Mouse (Mus musculus) bone marrow macrophage, adult 2 months (primary cell): ENCODE results near the gene Ctnna2.

Experiments
- CTCF ChIP-seq: IDR thresholded peaks from 2 replicates; pipeline ENCODE4 v1.5.1; 2012; ENCODE audit warnings: low read depth, mild to moderate bottlenecking, low read length, moderate library complexity
- POLR2A ChIP-seq: IDR thresholded peaks from 2 replicates; pipeline ENCODE4 v1.6.1; 2012; ENCODE audit warnings: mild to moderate bottlenecking, low read depth, low read length, borderline replicate concordance

- TF ChIP-seq POLR2A (no peak), CTCF (no peak)
Observed at GRCm38 (mm10) chr6:77400751-77401150, 578.7 kb downstream of the Ctnna2 start.
